Mouse (Mus musculus) granulocyte monocyte progenitor cell, adult 5-6 weeks (primary cell): ENCODE measurements around the gene Ntrk2. TPM values are rescaled to one million over a fixed set of nuclear protein-coding genes. Genes with fewer than 3 reads are reported as not detected.
A peak's percentile ranks its signal among the peaks of the same experiment; 100 is the strongest.
"Not testable (repeated sequence)": the region's sequence is repeated elsewhere in the genome, so short reads cannot be mapped to it uniquely, and the experiment has no call there.

Source experiments
- ATAC-seq: replicated peaks from 2 replicates; pipeline ENCODE4 v1.8.0; 2016; ENCODE audit warnings: mild to moderate bottlenecking, moderate TSS enrichment, inconsistent platforms; ENCODE audit not compliant: poor library complexity, severe bottlenecking
- total RNA-seq, 2 experiments: library from RNA; stranded (forward) in 1 of 2; stranded (reverse) in 1 of 2; fragments of 200-712, 200-1000 nt in 1 of 2; fragments of >200 nt in 1 of 2; fragmentation: Nextera tagmentation in 1 of 2; gene quantifications; 2 replicates each; pipeline ENCODE4 v1.2.3; 2014 to 2017

Ntrk2 gene
- total RNA-seq, 2 experiments from 2014 or later = not detected

DNA sequence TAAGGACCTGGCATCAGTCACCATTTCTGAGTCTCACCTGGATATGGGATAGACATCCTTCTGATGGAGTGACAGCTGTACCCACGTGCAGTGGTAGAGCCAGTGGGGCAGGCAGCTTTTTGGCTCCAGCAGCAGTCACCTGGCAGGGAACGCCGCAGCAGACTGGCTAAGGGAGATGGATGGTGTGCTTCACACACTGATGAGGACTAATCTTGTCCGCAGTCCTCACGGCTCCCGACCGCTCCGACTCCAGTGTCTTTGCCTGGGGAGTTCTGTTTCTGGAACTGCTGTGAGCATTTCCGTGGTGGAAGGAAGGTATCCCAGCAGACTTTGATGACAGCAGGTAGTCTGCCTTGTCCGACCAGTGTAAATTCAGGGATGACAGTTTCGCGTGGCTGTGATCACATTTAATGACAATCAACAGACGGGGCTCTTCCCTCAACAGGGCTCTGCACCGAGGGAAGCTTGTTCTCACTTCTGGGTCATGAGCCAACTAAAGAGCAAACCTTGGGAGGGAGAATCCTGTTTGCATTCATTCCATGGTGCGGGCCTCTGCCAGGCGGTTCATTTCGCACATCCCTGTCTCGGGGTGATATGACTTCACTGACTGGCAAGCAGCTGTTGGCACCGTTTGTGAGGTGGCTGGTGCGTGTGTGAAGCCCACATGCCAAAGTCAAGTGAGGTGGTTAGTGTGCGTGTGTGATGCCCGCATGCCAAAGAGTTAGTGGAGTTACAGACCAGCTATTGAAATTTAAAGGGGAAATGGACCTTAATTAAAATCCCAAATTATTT is 216.1 kb downstream of the Ntrk2 start:
- ATAC-seq = no peak

- no peak for ATAC-seq
Measured at GRCm38 (mm10) chr13:59025653-59026052, 219.3 kb downstream of the Ntrk2 start.

GRCm38 (mm10) chr13:59027436-59027835 is 221.1 kb downstream of the Ntrk2 start:
- no peak for ATAC-seq

DNA sequence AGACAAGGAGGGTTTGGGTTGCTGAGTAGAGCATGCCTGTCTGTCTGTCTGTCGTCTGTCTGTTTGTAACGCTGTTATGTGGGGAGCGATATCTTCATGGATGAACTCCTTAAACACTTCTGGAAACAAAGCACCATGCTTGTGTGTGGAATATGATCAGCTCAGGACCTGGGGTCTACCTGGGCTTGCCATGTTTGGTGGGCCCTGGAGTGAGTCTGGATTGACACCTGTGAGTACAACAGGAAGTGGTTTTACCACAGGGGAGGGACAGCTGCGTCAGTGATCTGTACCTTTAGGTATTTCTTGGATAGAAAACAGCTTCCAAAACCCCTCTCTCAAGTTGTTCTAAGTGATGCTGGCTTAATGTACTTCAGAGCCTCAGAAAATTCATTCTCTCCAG is 222.2 kb downstream of the Ntrk2 start:
- no peak for ATAC-seq

- no peak for ATAC-seq
Measured at GRCm38 (mm10) chr13:59030574-59030973, 224.2 kb downstream of the Ntrk2 start.

GRCm38 (mm10) chr13:59040156-59040915 is 234.0 kb downstream of the Ntrk2 start:
- ATAC-seq = no peak

DNA sequence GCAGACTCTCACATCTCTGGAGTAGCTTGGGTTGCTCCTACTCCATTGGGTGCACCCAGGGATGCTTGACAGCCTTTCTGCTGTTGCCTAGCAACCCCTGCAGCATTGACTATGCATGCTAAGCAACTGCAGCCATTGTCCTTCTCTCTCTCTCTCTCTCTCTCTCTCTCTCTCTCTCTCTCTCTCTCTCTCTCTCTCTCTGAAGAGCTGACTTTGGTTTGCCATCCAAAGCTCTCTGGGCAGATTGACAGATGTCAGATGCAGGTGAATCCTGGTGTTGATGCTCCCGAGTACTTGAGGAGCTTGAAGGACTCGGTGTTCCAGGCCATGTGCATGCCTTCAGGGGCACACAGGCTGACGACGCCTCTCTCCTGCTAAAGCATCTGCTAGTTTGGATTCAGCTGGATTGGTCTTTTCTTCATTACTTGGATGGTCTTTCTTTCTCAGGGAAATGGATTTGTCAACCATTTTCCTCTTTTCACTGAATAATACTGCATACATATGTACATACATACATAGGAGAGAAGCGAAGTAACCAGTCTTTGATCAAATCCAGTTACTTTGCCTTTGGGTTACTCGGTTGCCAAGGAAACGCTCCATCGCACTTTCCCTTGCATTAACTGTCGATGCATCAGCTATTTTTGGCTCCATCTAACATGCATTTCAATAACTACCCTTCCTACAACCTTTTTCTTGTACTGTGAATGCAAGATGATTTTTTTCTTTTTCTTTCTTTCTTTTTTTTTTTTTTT is 234.8 kb downstream of the Ntrk2 start:
- ATAC-seq = no peak

DNA sequence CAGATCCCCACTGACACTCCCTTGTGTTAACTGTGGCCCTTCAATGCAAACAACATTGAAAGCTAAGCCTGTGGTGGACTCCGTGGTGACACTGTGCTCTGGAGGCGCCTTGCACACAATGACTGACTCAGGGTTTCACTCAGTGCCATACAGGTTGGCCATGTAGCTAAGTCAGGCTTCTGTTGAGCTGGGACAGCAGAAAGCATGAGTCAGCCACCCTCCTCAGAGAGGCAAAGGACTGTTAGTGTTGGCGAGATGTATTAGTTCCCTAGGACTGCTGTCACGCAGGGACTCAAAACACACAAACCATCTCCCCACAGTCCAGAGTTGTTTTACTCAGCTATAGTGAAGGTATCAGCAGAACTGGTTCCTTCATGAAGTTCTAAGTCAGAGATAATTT is 245.8 kb downstream of the Ntrk2 start:
- no peak for ATAC-seq

DNA sequence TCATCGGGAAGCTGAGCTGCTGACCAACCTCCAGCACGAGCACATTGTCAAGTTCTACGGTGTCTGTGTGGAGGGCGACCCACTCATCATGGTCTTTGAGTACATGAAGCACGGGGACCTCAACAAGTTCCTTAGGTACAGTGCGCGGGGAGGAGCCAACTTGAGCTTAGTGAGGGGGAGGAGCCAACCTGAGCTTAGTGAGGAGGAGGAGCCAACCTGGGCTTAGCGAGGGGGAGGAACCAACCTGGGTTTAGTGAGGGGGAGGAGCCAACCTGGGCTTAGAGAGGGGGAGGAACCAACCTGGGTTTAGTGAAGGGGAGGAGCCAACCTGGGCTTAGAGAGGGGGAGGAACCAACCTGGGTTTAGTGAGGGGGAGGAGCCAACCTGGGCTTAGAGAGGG is 248.0 kb downstream of the Ntrk2 start:
- ATAC-seq = not testable (repeated sequence)

- ATAC-seq = no peak
Measured at GRCm38 (mm10) chr13:59056859-59057258, 250.5 kb downstream of the Ntrk2 start.

GRCm38 (mm10) chr13:59057886-59058285 is 251.5 kb downstream of the Ntrk2 start:
- no peak for ATAC-seq

- ATAC-seq = no peak
Measured at GRCm38 (mm10) chr13:59059118-59059517, 252.7 kb downstream of the Ntrk2 start.

GRCm38 (mm10) chr13:59065677-59066076 is 259.3 kb downstream of the Ntrk2 start:
- no peak for ATAC-seq

- peak; percentile 98 for ATAC-seq
Measured at GRCm38 (mm10) chr13:59073635-59074256, 267.4 kb downstream of the Ntrk2 start.

GRCm38 (mm10) chr13:59076489-59076888 is 270.1 kb downstream of the Ntrk2 start:
- no peak for ATAC-seq

DNA sequence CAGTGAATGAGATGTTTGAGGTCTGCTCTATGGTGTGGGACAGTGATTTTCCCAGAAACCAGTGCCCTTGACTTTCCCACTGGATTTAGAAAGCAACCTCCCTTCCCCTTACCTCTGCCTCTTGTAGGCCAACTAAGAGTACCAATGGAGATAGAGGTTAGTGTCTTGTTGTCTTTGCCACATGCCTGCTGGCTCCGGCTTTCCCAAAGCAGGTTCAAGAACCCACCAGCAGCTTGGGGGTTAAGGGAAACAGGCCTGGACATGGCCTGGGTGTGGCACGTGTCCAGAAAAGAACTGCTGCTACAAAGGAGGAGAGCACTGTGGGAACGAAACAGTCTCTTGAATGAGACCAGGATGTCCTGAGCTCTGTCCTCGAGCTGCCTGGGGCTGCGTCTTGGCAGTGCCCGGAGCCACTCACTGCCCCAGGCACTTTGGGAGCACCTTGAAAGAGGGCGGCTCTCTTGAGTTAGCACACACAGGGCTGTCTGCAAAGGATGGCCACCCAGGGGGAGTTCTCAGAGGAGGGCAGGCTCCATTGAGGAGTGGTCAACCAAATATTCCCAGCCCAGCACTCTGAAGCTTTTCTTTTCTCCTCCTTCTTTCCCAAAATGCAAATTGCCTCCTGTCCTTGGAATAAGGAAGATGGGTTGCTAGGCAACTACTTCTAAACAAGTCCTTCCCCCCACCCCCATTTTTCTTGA is 273.5 kb downstream of the Ntrk2 start:
- ATAC-seq = no peak

DNA sequence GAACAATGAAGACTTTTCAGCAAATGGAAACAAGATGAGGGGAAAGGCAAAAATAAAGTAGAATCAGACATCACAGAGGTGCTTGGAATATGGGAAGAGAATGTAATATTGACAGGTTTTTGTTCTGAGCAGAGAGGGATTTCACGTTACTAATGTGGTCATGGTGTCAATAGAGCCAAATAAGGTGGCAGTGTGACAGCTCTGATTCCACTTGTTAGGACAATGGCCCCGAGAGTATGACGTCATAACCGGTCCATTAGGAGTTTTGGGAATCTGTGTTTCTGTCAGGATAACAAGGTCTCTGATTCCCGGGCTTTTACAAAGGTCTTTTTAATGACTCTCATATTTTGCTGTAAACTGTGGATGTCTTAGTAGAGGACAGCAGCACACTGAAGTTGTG is 274.1 kb downstream of the Ntrk2 start:
- no peak for ATAC-seq

- no peak for ATAC-seq
Measured at GRCm38 (mm10) chr13:59089016-59089415, 282.6 kb downstream of the Ntrk2 start.

GRCm38 (mm10) chr13:59091138-59091971 is 285.0 kb downstream of the Ntrk2 start:
- no peak for ATAC-seq
